Mouse (Mus musculus) c-Kit-positive CD71-negative TER-119-negative erythroid progenitor cells, embryonic 14.5 days (primary cell): ENCODE measurements at regions not wholly inside any gene's neighbourhood (a gene's known extent, or its start where the extent isn't known, plus 50 kb on each side); places are given as distances from the start of the nearest gene placed in this dataset.

Source experiments
- DNase-seq: peaks from one replicate; pipeline ENCODE4 v3.0.0-alpha.2; 2013; ENCODE audit warnings: low read depth

DNA sequence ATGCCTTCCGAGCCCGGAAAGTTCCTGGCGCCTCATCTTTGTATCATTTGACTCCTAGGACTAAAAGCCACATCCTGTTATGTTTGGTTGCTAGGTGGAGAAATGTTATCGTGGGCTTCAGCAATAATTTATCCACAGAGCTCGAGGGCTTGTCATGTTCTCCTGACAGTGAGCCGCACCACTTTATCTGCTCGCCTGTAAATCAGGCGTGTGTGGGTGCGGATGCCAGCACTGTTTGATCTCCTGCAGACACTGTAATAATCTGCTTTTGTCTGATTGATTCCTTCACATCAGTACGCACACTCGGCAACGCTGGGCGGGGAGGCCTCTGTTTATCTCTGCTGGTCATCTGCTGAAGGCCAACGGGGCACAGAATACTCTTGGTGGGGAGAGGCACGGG is 178.5 kb upstream of the Zfp64 start:
- DNase-seq: no peak

DNA sequence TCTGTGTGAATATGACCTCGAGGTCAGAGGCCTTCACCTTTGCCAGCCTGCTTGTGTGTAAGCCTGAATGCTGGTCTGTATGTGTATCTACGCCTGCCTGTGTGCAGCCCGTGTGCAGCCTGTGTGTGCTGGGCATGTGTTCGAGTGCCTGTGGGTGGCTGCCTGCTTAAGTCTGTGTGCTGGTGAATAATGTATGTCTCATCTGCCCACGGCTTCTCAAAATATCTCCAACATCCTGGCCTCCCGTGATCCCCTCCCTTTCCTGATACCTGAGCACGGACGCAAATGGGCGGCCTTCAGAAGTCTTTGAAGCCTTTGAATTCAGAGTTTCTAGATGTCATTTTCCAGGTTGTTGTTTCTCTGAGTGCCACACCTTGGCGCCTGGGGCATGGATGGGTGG is 170.1 kb upstream of the Zfp64 start:
- DNase-seq: no peak

DNA sequence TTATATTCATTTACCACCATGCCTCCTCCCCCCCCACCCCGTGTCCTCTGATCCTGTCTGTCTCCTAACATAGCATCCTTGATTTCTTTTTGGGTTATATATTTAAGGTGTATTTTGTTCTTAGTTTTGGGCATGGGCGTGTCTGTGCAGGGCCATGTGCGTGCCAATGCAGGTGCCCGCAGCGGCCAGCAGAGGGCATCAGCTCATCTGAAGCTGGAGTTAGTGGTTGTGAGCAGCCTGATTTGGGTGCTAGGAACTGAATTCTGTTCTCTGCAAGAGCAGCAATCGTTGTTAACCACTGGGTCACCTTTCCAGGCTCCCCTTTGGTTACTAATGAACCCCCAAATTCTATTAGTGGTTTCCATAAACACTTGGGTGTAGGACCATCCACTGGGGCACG is 167.5 kb upstream of the Zfp64 start:
- DNase-seq: no peak

DNA sequence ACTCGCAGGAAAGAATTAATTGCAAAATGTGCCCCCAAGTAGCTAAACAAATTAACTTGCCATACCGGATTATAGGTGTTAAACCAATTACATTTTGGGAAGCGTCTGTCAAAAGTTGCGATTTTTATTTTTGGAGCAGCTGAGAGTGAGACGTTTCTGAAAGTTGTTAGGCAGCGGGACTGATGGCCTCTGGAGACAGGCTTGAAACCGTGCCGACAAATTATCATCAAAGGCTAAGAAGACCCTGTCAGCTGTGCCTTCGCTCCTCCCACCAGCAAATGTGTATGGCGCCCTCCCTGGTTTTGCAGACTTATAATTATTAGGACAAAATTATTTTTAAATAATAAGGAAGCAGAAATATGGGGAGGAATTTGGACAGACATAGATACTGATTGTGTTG is 161.5 kb upstream of the Zfp64 start:
- no peak for DNase-seq

DNA sequence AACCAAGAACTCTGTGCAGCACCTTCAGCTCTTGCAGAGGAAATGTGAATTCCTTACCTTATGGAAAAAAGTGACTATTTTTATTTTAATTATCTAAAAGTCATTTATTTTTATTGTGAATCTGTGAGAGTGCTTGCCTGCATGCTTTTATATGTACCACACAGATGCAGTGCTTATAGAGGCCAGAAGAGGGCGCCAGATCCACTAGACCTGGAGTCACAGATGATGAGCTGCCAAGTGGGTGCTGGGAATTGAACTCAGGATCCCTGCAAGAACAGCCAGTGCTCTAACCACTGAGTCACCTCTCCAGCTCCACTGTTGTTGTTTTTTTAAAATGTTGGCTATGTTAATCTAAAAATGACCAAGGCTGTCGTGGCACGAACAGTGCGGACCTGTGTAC is 153.7 kb upstream of the Zfp64 start:
- no peak for DNase-seq

DNA sequence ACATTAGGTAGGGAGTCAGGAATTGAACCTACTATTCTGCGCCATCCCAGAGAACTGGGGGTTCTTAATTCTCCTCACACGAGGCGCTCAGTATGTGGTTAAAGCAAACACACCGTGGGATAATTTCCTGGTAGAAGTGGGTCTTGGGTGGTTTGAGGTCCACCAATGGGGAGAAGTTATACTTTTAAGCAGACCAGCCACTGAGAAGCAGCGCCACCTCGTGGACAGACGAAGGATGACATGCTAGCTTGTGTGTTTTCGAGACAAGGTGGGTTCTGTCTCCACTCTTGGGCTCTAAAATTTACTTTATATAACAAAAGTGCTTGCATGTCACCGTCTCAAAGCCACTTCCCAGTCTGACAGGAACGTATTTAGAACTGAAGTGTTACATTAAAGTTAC is 152.7 kb upstream of the Zfp64 start:
- peak; percentile 31 for DNase-seq

DNA sequence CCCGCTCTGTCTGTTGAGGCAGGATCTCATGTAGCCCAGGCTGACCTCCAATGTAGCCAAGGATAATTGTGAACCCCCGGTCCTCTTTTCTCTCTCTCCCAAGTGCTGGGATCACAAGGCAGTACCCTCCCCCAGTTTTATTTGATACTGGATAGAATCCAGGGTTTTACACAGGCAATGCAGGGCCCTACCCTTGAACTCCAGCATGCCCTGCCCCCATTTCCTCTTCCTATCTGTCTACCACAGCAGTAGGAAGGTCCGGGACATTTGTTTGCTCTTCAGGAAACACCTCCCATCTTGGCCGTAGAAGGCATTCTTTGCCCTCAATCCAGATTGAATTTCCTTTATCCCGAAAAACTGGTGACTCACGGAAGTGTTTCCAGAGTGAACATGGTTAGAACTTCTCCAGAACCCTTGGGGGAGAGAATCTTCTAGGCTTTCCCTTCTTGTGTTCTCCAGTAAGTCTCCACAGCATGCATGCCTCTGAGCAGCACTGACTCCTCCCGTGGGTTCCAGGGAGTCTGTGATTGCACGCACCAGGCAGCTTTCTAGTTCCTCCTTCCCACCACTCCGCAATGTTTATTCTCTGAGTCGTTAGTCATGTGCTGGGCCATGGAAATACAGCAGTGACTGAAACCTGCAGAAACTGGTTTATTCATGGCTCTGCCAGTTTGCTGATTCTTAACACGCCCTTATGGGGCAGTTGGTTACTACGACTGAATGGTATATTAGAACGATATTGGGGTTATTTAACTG is 146.3 kb upstream of the Zfp64 start:
- DNase-seq: no peak

DNA sequence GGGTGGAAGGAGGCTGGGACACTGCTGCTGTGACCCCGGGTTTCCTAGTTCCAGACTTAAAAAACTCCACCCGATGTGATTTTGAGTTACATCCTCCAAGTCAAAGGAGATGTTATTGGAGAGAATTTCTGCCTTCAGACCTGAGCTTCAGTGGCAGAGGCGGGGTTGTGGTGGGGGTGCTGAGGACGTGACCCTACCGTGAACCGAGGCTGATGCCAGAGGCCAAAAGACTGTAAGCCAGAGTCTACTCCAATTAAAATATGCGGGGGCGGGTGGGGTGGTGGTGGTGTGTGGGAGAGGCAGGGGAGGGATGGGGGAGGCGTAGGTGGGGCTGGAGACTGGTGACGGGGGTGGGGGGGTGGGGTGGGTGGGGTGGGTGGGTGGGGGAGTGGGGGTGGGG is 145.1 kb upstream of the Zfp64 start:
- no peak for DNase-seq

DNA sequence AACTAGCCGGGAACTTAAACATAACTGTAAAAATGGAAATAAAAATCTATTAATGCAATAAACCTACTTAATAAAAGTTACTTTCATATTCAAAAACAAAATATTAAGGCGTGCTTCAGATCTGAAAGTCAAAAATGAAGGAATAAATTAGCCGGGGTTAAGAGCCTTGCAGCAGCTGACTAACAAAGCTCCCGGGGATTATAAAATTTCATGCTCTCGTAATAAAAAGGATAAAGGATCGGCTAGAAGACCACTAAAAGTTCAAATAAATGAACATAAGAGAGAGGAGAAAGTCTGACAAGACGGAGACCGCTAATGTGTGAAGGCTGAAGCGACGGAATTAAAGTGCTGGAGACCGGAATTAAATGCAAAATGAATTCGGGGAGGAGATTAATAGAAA is 144.3 kb upstream of the Zfp64 start:
- DNase-seq: no peak

DNA sequence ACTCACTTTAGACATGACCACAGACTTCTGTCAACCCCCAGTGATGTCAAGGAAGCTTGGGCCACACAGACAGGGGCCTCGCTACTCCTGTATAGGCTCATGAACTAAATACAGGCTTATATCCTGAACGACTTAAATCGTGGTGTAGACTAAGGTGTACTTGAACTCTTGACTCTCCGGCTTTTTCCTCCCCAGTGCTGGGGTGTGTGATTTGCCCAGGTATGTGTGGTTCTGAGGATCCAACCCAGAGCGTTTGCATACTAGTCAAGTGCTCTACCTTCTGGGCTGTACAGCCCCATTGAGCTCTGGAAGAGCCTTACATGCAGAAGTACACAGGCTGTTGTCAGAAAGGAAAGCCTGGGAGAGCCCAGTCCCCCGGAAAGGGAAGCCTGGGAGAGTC is 143.2 kb upstream of the Zfp64 start:
- DNase-seq: no peak

DNA sequence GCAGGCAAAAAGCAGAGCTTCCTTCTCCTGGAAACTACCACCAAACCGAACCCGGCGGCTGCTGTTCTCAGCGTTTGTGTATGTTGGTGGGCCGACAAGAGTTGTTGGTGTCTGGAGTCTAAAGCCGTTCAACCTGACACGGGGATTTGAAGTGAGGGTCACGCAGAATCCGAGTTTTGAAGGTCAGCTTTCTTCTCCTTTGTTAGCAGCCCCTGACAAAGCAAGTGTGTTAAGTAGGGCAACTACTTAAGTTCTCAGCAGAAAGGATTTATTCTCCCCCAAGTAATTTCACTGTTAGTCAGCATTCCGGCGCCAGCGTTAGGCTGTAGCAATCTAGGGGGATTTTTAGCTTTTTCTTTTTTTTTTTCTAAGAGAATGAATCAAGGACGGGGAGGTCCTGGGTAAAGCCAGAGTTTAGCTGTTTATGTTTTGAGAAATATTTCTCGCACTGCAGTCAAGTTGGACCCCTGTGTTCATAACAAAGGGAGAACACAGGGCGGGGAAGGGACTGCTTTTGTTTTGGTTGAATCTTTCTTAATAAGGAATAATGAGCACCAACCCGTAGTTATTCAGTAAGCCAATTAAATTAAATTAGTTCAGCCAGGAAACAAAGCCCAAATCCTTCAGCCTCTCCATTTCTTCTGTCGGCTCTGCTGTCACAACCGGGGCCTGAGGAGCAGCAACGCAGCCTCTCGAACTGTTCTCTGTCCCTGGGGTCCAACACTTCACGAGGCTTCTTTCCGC is 138.8 kb upstream of the Zfp64 start:
- DNase-seq: no peak

DNA sequence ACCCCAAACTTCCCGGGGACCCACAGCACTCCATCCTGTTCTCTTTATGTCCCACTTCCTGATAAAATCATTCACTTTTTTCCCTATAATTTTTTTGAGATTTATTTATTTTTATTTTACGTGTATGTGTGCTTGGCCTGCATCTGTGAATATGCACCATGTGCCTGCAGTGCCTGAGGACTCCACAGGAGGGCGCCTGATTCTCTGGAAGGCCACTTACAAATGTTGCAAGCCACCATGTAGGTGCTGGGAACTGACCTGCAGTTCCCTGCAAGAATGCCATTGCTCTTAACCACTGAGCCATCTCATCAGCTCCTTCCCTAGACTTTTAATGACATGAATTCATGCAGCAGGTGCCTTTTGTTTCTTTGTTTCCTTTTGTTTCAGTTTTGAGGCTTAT is 134.9 kb upstream of the Zfp64 start:
- no peak for DNase-seq

DNA sequence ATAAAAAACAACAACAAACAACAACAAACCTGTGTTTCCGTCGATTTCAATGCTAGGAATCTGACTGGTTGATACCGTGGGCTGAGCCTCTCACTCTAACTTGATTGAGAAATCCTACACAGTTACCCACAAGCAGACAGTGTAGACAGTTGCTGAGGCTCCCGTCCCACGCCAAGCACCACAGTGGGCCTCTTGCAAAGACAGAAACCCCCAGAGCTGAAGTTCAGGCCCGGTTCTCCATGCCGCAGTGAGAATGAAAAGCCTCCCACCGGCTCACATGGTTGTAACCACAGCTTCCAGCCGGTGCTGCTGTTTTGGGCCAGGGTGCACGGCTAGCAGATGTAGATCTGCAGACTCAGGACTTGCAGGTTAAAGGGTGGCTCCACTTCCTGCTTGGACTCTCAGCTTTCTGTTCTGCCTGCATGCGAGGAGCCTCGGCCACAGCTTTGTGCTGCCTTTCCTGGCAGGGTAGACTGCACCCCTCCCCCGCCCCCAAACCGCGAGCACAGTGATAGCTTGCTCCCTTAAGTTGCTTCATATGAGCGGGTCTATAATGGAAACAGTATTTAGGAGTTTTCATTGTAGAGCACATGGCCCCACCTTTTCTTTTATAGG is 133.6 kb upstream of the Zfp64 start:
- no peak for DNase-seq

DNA sequence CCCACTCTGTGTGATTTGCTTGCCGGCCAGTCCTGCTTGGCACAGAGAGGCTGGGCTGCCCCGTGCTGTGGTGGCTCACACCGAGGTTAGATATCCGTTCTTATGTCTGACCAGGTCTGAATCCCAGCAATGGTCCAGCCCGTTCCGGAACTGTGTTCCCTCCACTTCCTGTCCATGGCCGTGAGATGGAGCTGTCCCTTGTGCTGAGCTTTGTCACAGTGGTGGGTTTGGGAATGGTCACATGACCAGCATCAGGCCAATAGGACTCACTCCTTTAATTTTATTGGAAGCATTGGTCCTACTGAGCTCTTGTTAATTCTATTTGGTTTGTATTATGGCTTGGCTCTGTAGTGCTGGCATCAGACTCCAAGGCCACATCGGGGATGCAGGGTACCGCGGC is 132.9 kb upstream of the Zfp64 start:
- no peak for DNase-seq

DNA sequence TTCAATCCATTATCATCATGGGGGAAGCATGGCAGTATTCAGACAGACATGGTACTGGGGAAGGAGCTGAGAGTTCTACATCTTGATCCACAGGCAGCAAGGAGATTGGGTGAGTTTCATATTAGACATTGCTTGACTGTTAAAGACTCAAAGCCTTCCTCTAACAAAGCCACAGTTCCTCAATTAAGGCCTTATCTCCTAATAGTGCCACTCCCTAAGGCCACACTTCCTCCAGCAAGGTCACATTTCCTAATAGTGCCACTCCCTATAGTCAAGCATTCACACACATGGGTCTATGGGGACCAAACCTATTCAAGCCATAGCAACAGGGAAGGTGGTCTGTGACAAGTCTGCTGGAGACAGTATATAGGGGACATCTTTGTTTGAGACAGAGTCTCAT is 115.9 kb upstream of the Zfp64 start:
- DNase-seq: no peak

DNA sequence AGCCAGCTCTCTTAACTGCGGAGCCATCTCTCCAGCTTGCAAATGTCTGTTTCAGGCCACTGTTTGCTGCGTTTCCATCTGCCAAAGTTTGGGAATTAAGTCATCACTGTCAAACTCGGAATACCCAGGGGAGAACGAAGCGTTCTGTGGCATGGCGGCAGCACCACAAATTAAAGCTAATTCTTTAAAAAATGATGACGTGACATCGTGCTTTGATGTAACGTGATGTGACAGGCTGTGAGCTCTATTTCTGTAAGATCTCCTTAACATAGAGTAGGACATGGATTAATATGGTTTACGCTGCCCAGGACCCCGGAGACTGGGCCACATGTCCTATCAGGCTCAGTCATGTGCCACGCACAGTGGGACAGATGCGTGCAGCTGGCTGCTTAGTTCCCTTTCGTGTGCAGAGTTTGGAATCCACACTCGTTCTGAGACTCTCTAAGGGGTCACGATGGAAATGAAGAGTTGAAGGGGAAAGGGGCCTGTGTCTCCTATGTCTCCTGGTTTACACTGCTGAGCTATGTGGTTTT is 109.8 kb upstream of the Zfp64 start:
- DNase-seq: no peak

DNA sequence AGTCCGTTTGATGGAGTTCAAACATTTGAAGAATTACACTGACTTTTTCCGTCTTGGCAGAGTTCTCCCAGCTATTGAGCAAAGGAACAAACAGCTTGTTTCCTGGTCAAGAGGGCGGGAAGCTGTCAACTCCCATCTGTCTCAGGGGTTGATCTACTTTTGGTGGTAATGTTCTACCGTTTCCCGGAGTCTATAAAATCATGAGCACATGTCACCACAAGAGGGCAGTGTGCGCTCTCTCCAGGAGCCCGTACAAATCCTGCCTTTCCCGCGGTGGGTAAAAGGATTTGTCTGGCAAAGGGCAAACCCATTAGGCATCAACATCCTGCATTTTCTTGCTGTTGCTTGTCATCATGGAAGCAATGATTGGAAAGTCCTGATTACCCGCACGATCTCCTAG is 106.1 kb upstream of the Zfp64 start:
- peak; percentile 34 for DNase-seq

DNA sequence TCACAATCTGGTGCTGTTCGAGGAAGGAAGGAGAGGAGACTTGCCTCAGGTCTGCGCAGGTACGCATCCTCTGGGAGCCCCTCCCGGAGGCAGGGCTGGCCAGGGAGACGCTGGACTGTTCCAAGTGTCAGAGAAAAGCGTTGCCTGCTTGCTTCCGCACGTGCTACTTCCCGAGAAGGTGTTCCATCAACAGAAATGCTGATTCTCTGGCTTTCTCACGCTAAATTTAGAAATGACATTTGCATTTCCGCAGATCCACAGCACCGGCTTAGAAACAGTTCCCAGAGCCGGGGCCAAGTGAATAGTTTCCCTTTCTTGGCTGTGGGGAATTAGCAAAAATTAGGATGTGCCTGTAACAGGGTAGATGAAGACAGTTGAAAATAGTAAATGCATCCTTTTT is 105.1 kb upstream of the Zfp64 start:
- DNase-seq: no peak

DNA sequence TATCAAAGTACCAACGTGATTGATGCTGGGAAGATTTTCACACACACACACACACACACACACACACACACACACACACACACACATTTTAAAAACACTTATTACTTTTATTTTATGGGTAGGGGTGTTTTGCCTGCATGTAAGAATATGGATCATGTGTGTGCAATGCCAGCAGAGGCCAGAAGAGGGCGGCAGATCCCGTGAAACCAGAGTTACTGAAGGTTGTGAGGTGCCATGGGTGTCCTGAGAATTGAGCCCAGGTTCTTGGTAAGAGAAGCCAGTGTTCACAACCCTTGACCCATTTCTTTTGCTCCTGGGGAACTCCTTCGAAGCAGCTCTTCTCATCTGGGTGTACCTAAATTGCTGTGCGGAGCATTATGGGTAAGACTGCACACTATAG is 102.4 kb upstream of the Zfp64 start:
- DNase-seq: no peak

DNA sequence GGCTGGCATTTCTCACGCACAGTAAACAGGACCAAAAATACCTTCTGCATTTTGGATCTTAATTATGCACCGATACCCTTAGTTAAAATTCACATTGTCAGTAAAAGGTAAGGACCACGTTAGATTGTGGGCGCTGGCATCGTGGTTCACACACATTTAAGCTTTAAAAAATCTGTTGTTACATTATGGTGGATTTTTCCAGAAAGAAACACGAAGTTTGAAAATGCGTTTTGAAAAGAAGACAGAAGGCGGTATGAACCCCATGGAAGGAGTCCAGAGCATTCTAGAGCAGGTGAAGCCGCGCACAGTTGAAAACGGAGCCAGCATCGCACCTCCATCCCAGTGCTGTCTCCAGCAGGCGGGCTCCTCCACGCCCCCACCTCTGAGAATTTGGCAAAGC is 94.6 kb upstream of the Zfp64 start:
- DNase-seq: no peak

DNA sequence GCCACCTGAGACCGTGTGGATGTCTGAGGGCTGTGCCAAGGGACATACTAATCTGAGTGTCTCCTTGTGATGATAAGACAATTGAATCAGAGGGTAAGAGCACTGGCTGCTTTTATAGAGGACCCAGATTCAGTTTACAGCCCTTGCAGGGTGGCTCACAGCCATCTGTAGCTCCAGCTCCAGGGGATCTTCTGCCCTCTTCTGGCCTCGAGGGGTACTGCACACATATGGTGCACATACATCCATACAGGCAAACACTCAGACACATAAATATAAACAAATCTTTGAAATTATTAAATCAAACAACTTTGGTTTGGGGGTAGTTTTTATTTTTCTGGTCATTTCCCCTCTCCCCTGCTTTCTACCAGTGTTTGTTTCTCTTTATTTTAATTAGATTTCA is 86.4 kb upstream of the Zfp64 start:
- DNase-seq: no peak

DNA sequence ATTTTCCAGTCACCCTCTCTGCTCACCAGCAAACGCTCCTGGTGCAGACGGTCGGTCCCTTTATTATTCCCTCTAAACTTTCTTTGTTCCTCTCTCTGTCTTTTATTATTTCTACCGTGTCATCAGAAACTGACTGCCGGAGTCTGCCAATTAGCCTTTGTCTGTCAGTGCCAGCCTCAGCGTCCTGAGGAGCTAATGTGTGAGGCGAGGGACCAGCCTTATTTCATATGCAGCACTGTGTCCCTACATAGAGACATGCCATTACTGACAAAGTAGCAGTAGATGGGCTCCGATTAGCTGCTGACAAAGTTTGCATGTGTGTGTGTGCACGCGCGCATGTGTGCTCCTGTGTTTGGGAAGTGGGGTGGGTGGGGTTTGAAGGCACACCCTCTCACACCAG is 82.6 kb upstream of the Zfp64 start:
- no peak for DNase-seq

DNA sequence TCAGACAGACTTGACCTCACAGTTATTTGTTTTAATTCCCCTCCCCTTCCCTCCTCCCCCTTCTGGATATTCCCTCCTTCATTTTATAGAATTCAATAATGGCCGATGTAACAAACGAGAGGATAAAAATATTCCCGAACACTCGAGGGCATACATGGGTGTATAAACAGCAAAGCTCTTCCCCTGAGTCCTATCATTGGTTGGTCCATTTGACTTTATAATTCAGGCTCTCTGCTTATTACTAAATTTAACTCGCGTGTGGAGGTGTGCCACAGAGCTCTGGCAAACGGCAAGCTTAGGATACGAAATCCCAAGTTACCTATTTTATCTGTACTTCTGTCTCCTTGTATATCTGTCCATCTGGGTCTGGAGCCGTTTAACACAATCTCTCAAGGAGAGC is 82.1 kb upstream of the Zfp64 start:
- no peak for DNase-seq
